Mouse (Mus musculus): ENCODE results near the gene 2510039O18Rik. TPM values are rescaled to one million over a fixed set of nuclear protein-coding genes. Genes with fewer than 3 reads are reported as not detected.
A peak's percentile ranks its signal among the peaks of the same experiment; 100 is the strongest.

2510039O18Rik gene
- polyA plus RNA-seq, 1 experiment from 2014 or later, result 13.5 TPM

GRCm38 (mm10) chr4:147976237-147976636 lies 35.5 kb downstream of the 2510039O18Rik start:
- Histone ChIP-seq H3K4me1 (no peaks in the 10 kb centered on the region), H3K4me3 (no peak overlapping the region), H3K27ac (no peak overlapping the region), H3K27me3 (ENCODE audit: low read depth, poor library complexity, severe bottlenecking) (no peaks in the 10 kb centered on the region), H3K9me3 (replicated peaks) (no peaks in the 10 kb centered on the region), H3K36me3 (no peaks in the 10 kb centered on the region)
- DNase-seq (ENCODE audit: low spot score), result no peak
- WGBS, result 77% methylated on average over 3 of the region's 3 CpGs

DNA sequence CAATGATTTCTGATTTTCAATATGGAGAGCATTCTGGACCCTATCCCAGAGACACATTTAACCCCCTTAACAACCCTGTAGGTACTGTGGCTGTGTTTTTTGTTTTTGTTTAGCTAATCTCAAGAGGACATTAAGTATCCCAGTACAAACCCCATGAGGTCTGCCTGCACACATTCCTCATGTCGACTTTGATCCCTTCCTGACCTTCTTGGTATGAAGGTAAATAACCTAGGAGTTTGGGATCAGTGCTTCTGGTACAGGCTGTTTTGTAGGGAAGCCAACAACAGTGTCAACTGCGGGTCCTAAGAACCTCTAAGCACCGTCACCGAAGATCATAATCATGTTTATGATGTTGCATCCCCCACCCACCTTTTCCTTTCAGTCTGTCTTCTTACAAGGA lies 37.0 kb downstream of the 2510039O18Rik start:
- H3K9me3 ChIP-seq (replicated peaks), result no peaks in the 10 kb centered on the region
- DNase-seq (ENCODE audit: low spot score), result no peak
- H3K27me3 ChIP-seq (ENCODE audit: low read depth, poor library complexity, severe bottlenecking), result no peaks in the 10 kb centered on the region
- no peak overlapping the region for H3K27ac ChIP-seq
- no peaks in the 10 kb centered on the region for H3K36me3 ChIP-seq
- H3K4me1 ChIP-seq, result no peaks in the 10 kb centered on the region
- H3K4me3 ChIP-seq, result no peak overlapping the region
- whole genome bisulfite sequencing, result 82% methylated on average over 4 of the region's 4 CpGs

GRCm38 (mm10) chr4:147978391-147978790 lies 37.7 kb downstream of the 2510039O18Rik start:
- DNase-seq (ENCODE audit: low spot score), result no peak
- H3K27me3 ChIP-seq (ENCODE audit: low read depth, poor library complexity, severe bottlenecking), result no peaks in the 10 kb centered on the region
- no peak overlapping the region for H3K27ac ChIP-seq
- 92% methylated on average over 6 of the region's 6 CpGs for WGBS
- H3K4me3 ChIP-seq, result no peak overlapping the region
- H3K36me3 ChIP-seq, result no peaks in the 10 kb centered on the region
- no peaks in the 10 kb centered on the region for H3K9me3 ChIP-seq (replicated peaks)
- no peaks in the 10 kb centered on the region for H3K4me1 ChIP-seq

GRCm38 (mm10) chr4:147979441-147979860 lies 38.8 kb downstream of the 2510039O18Rik start:
- WGBS, result 87% methylated on average over 7 of the region's 7 CpGs
- no peaks in the 10 kb centered on the region for H3K9me3 ChIP-seq (replicated peaks)
- H3K4me1 ChIP-seq, result no peaks in the 10 kb centered on the region
- no peak for DNase-seq (ENCODE audit: low spot score)
- H3K27ac ChIP-seq, result no peak overlapping the region
- H3K36me3 ChIP-seq, result no peaks in the 10 kb centered on the region
- H3K27me3 ChIP-seq (ENCODE audit: low read depth, poor library complexity, severe bottlenecking), result no peaks in the 10 kb centered on the region
- no peak overlapping the region for H3K4me3 ChIP-seq

GRCm38 (mm10) chr4:147985205-147986132 lies 44.8 kb downstream of the 2510039O18Rik start, which contains the start of gene Nppb:
Nppb (plus strand) TSS chr4:147985788.
- Histone ChIP-seq H3K9me3 (replicated peaks) (no peaks in the 10 kb centered on the region), H3K27me3 (ENCODE audit: low read depth, poor library complexity, severe bottlenecking) (no peaks in the 10 kb centered on the region), H3K4me3 (no peak within 1 kb of the TSS), H3K36me3 (no peaks in the 10 kb centered on the region), H3K27ac (no peak within 1 kb of the TSS), H3K4me1 (peaks cover 3% of the 10 kb centered on the region; the same call in 1 of the 2 replicates)
- WGBS, result 31% methylated on average over 20 of the region's 20 CpGs
- peak; percentile 80 for DNase-seq (ENCODE audit: low spot score)

DNA sequence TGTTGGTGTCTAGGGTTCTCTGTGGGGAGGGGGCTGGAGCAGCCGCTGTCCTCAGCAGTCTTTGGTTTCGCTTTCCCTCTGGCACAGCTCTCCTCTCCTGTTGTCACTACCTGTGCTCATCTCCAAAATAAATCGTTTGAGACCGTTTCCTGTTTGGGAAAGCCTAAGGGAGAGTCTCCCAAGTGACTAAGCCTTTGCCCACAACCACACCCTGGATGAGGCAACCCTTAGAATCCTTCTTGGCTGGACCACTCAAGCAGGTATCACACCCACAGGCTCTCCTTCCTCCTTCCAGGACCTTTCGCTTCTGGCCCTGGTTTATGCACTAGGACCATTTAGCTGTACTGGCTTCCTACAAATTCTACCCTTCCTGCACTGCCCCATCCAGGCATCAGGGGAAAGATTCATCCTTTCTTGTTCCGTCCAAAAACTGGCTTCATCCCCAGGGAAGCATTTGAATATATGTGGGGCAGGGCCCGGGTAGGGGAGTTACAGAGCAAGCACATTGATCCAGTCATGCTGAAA lies 52.9 kb downstream of the 2510039O18Rik start:
- no peak overlapping the region for H3K27ac ChIP-seq
- H3K4me3 ChIP-seq, result no peak overlapping the region
- no peaks in the 10 kb centered on the region for H3K4me1 ChIP-seq
- no peaks in the 10 kb centered on the region for H3K36me3 ChIP-seq
- WGBS, result 71% methylated on average over 7 of the region's 7 CpGs
- H3K9me3 ChIP-seq (replicated peaks), result no peaks in the 10 kb centered on the region
- no peak for DNase-seq (ENCODE audit: low spot score)
- no peaks in the 10 kb centered on the region for H3K27me3 ChIP-seq (ENCODE audit: low read depth, poor library complexity, severe bottlenecking)

DNA sequence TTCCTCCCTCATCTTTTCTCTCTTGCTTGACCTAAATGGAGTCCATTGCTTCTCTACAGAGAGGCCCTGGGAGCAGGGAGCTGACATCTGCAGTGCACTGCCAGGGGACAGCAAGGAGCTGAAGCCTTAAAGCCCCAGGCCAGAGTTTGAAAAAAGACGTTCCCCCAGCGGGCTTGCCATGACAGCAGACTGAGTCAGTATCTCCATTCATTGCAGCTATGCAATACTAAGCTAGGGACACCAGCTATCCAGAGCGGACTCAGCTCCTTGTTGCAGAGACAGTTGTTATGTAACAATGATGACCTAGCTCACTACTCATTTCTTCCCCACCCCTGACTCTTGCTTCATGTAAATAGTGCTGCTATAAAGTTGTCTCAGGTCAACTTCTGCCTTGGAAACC lies 54.6 kb downstream of the 2510039O18Rik start:
- H3K4me1 ChIP-seq, result no peaks in the 10 kb centered on the region
- no peak for DNase-seq (ENCODE audit: low spot score)
- H3K4me3 ChIP-seq, result no peak overlapping the region
- no peaks in the 10 kb centered on the region for H3K9me3 ChIP-seq (replicated peaks)
- WGBS, result 85% methylated on average over 3 of the region's 3 CpGs
- no peaks in the 10 kb centered on the region for H3K27me3 ChIP-seq (ENCODE audit: low read depth, poor library complexity, severe bottlenecking)
- H3K27ac ChIP-seq, result no peak overlapping the region
- no peaks in the 10 kb centered on the region for H3K36me3 ChIP-seq

Other genes starting within 250 kb of the 2510039O18Rik start
- not detected in 2 replicates for gene Zfp534, start 238.3 kb upstream of the 2510039O18Rik start, polyA plus RNA-seq (2016; fragmentation: Nextera tagmentation; extraction: Ambion mirVana)
- 9.0 and 9.3 TPM in 2 replicates for gene Zfp984, start 131.1 kb upstream of the 2510039O18Rik start, polyA plus RNA-seq (2016; fragmentation: Nextera tagmentation; extraction: Ambion mirVana)
- gene Zfp933, start 92.5 kb upstream of the 2510039O18Rik start, polyA plus RNA-seq (2016; fragmentation: Nextera tagmentation; extraction: Ambion mirVana), result 5.2 and 5.4 TPM in 2 replicates
- 57.4 and 64.2 TPM in 2 replicates for gene Miip, start 72.1 kb upstream of the 2510039O18Rik start, polyA plus RNA-seq (2016; fragmentation: Nextera tagmentation; extraction: Ambion mirVana)
- gene Fv1, start 71.9 kb upstream of the 2510039O18Rik start, polyA plus RNA-seq (2016; fragmentation: Nextera tagmentation; extraction: Ambion mirVana), result 13.5 and 13.7 TPM in 2 replicates
- gene Mfn2, start 36.2 kb upstream of the 2510039O18Rik start, polyA plus RNA-seq (2016; fragmentation: Nextera tagmentation; extraction: Ambion mirVana), result 29.7 and 31.5 TPM in 2 replicates
- gene Plod1, start 4.1 kb upstream of the 2510039O18Rik start, polyA plus RNA-seq (2016; fragmentation: Nextera tagmentation; extraction: Ambion mirVana), result 29.1 and 31.5 TPM in 2 replicates
- not detected in 2 replicates for gene Nppb, start 44.9 kb downstream of the 2510039O18Rik start, polyA plus RNA-seq (2016; fragmentation: Nextera tagmentation; extraction: Ambion mirVana)
- gene Nppa, start 59.8 kb downstream of the 2510039O18Rik start, polyA plus RNA-seq (2016; fragmentation: Nextera tagmentation; extraction: Ambion mirVana), result 2.2 and 7.7 TPM in 2 replicates
- gene Clcn6, start 97.9 kb downstream of the 2510039O18Rik start, polyA plus RNA-seq (2016; fragmentation: Nextera tagmentation; extraction: Ambion mirVana), result 6.3 and 9.1 TPM in 2 replicates
- gene Mthfr, start 98.2 kb downstream of the 2510039O18Rik start, polyA plus RNA-seq (2016; fragmentation: Nextera tagmentation; extraction: Ambion mirVana), result 23.3 and 25.8 TPM in 2 replicates
- gene Agtrap, start 147.1 kb downstream of the 2510039O18Rik start, polyA plus RNA-seq (2016; fragmentation: Nextera tagmentation; extraction: Ambion mirVana), result 13.1 and 14.1 TPM in 2 replicates
- gene Mad2l2, start 189.5 kb downstream of the 2510039O18Rik start, polyA plus RNA-seq (2016; fragmentation: Nextera tagmentation; extraction: Ambion mirVana), result 71.7 and 93.8 TPM in 2 replicates
- gene Draxin, start 189.8 kb downstream of the 2510039O18Rik start, polyA plus RNA-seq (2016; fragmentation: Nextera tagmentation; extraction: Ambion mirVana), result 0.78 and 1.3 TPM in 2 replicates
- 9.0 and 11.1 TPM in 2 replicates for gene Fbxo6, start 211.2 kb downstream of the 2510039O18Rik start, polyA plus RNA-seq (2016; fragmentation: Nextera tagmentation; extraction: Ambion mirVana)
- 4.4 and 9.7 TPM in 2 replicates for gene Fbxo44, start 219.6 kb downstream of the 2510039O18Rik start, polyA plus RNA-seq (2016; fragmentation: Nextera tagmentation; extraction: Ambion mirVana)
- gene Fbxo2, start 219.7 kb downstream of the 2510039O18Rik start, polyA plus RNA-seq (2016; fragmentation: Nextera tagmentation; extraction: Ambion mirVana), result 0.49 and 0.65 TPM in 2 replicates

Measured in limb, embryonic 10.5 days (tissue).